Mouse (Mus musculus) kidney, embryonic 14.5 days (tissue): ENCODE data around the gene Agl. TPM values are rescaled to one million over a fixed set of nuclear protein-coding genes. Genes with fewer than 3 reads are reported as not detected.

Experiments
- ATAC-seq: fragments of 200-750 bp; cut with Nextera tagmentation; 2 replicates; pipeline ENCODE4 v1.8.0; 2017; ENCODE audit warnings: moderate number of reproducible peaks, mild to moderate bottlenecking, moderate TSS enrichment, moderate library complexity; ENCODE audit not compliant: low FRiP score, low TSS enrichment
- H3K27ac ChIP-seq: fragments of 300-500 bp; sonication (generic); 2 replicates; pipeline ENCODE4 v1.5.1; 2014; ENCODE audit warnings: low read depth, mild to moderate bottlenecking, low read length, moderate library complexity, mixed read lengths
- H3K27me3 ChIP-seq: fragments of 300-500 bp; sonication (generic); 2 replicates; pipeline ENCODE4 v1.6.1; 2014; ENCODE audit warnings: mild to moderate bottlenecking, low read length; ENCODE audit not compliant: control insufficient read depth, insufficient read depth
- H3K36me3 ChIP-seq: fragments of 300-500 bp; sonication (generic); 2 replicates; pipeline ENCODE4 v1.6.1; 2014; ENCODE audit warnings: low read length, mixed read lengths; ENCODE audit not compliant: control insufficient read depth, insufficient read depth
- H3K4me1 ChIP-seq: fragments of 300-500 bp; sonication (generic); 2 replicates; pipeline ENCODE4 v1.6.1; 2014; ENCODE audit warnings: low read length, mixed read lengths; ENCODE audit not compliant: control insufficient read depth, insufficient read depth
- H3K4me2 ChIP-seq: fragments of 300-500 bp; sonication (generic); replicated peaks from 2 replicates; pipeline ENCODE4 v1.6.1; 2014; ENCODE audit warnings: low read depth, mild to moderate bottlenecking, low read length
- H3K4me3 ChIP-seq: fragments of 300-500 bp; sonication (generic); 2 replicates; pipeline ENCODE4 v1.5.1; 2014; ENCODE audit warnings: mild to moderate bottlenecking, low read length
- H3K9ac ChIP-seq: fragments of 300-500 bp; sonication (generic); 2 replicates; pipeline ENCODE4 v1.6.1; 2014; ENCODE audit warnings: low read depth, mild to moderate bottlenecking, low read length, moderate library complexity
- H3K9me3 ChIP-seq: fragments of 300-500 bp; sonication (generic); 2 replicates; pipeline ENCODE4 v1.6.1; 2016; ENCODE audit warnings: low read length; ENCODE audit not compliant: control insufficient read depth
- WGBS: fragments of 180-500 bp; shearing (Covaris S2); extraction: QIAGEN DNeasy Blood & Tissue Kit; methylation state at CpG from one replicate; pipeline ENCODE4 v1.1.7; 2014; 5-methylcytosine and 5-hydroxymethylcytosine counted together
- polyA plus RNA-seq: library from polyadenylated mRNA; unstranded; fragments of >200 nt; fragmentation: Nextera tagmentation; extraction: Ambion mirVana; gene quantifications from 2 replicates; pipeline ENCODE4 v1.2.1, GENCODE M21; 2014

Agl gene
- polyA plus RNA-seq, 1 experiment from 2014 or later = 22.2 TPM

DNA sequence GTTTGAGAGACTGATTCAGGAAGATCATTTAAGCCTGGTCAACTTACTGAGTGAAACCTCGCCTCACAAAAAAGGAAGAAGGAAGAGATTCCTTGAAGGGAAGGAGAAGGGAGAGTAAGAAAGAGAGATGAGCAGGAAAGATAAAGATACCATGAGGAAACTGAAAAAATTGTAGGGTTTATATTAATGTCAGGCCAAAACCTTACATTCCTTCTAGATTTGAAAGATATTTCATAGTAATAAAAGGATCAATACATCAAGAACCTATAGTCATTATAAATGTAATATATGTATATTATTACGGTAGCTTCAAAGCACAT is 112.3 kb downstream of the Agl start:
- no peaks in the 10 kb centered on the region for H3K9me3 ChIP-seq
- 83% methylated on average over 2 of the region's 2 CpGs for WGBS
- no peak overlapping the region for H3K9ac ChIP-seq
- H3K27ac ChIP-seq = no peak overlapping the region
- H3K27me3 ChIP-seq = no peaks in the 10 kb centered on the region
- no peak for ATAC-seq
- H3K4me3 ChIP-seq = no peak overlapping the region
- no peaks in the 10 kb centered on the region for H3K4me1 ChIP-seq
- no peak overlapping the region for H3K4me2 ChIP-seq
- H3K36me3 ChIP-seq = no peaks in the 10 kb centered on the region

GRCm38 (mm10) chr3:116694955-116695665 is 112.9 kb downstream of the Agl start:
- Histone ChIP-seq H3K4me3 (no peak overlapping the region), H3K4me1 (no peaks in the 10 kb centered on the region), H3K4me2 (no peak overlapping the region), H3K27ac (no peak overlapping the region), H3K36me3 (no peaks in the 10 kb centered on the region), H3K9me3 (no peaks in the 10 kb centered on the region), H3K27me3 (no peaks in the 10 kb centered on the region), H3K9ac (no peak overlapping the region)
- ATAC-seq = no peak
- WGBS = 89% methylated on average over 8 of the region's 8 CpGs

- no peaks in the 10 kb centered on the region for H3K4me1 ChIP-seq
- H3K36me3 ChIP-seq = no peaks in the 10 kb centered on the region
- H3K27ac ChIP-seq = no peak overlapping the region
- ATAC-seq = no peak
- no peaks in the 10 kb centered on the region for H3K9me3 ChIP-seq
- H3K4me2 ChIP-seq = no peak overlapping the region
- 91% methylated on average over 3 of the region's 3 CpGs for WGBS
- H3K4me3 ChIP-seq = no peak overlapping the region
- H3K9ac ChIP-seq = no peak overlapping the region
- H3K27me3 ChIP-seq = no peaks in the 10 kb centered on the region
Observed at GRCm38 (mm10) chr3:116694312-116694711, 113.7 kb downstream of the Agl start.

Other genes starting within 250 kb of the Agl start
- gene Lrrc39, start 245.2 kb downstream of the Agl start, polyA plus RNA-seq = 0.45 and 0.61 TPM in 2 replicates
- 19.3 and 30.8 TPM in 2 replicates for gene Sass6, start 213.2 kb downstream of the Agl start, polyA plus RNA-seq
- 28.7 and 32.1 TPM in 2 replicates for gene Trmt13, start 193.6 kb downstream of the Agl start, polyA plus RNA-seq
- gene Mfsd14a, start 145.5 kb downstream of the Agl start, polyA plus RNA-seq = 65.6 and 106 TPM in 2 replicates
- not detected in 2 replicates for gene Gm43191, start 126.9 kb downstream of the Agl start, polyA plus RNA-seq
- 9.0 and 15.9 TPM in 2 replicates for gene Slc35a3, start 95.3 kb downstream of the Agl start, polyA plus RNA-seq
- gene Frrs1, start 51.3 kb upstream of the Agl start, polyA plus RNA-seq = 20.2 and 21.2 TPM in 2 replicates
- not detected in 2 replicates for gene 4930455H04Rik, start 160.1 kb upstream of the Agl start, polyA plus RNA-seq
- gene Palmd, start 160.8 kb upstream of the Agl start, polyA plus RNA-seq = 1.6 and 1.7 TPM in 2 replicates